Mouse (Mus musculus) hindbrain, postnatal 0 days (tissue): ENCODE data around the gene Efcab14. TPM values are rescaled to one million over a fixed set of nuclear protein-coding genes. Genes with fewer than 3 reads are reported as not detected.

Source experiments
- ATAC-seq: fragments of 200-750 bp; cut with Nextera tagmentation; 2 replicates; pipeline ENCODE4 v1.8.0; 2017; ENCODE audit warnings: mild to moderate bottlenecking, moderate TSS enrichment, moderate library complexity
- DNase-seq: peaks from one replicate; pipeline ENCODE4 v3.0.0-alpha.2; 2015; ENCODE audit warnings: low spot score
- H3K27ac ChIP-seq: fragments of 300-500 bp; sonication (generic); 2 replicates; pipeline ENCODE4 v1.5.1; 2014; ENCODE audit warnings: mild to moderate bottlenecking
- H3K27me3 ChIP-seq: fragments of 300-500 bp; sonication (generic); 2 replicates; pipeline ENCODE4 v1.6.1; 2014; ENCODE audit warnings: low read length, mixed read lengths; ENCODE audit not compliant: insufficient read depth
- H3K36me3 ChIP-seq: fragments of 300-500 bp; sonication (generic); 2 replicates; pipeline ENCODE4 v1.6.1; 2014; ENCODE audit warnings: low read length, mixed read lengths; ENCODE audit not compliant: insufficient read depth
- H3K4me1 ChIP-seq: fragments of 300-500 bp; sonication (generic); 2 replicates; pipeline ENCODE4 v1.6.1; 2014; ENCODE audit warnings: antibody characterized with exemption, low read length, mixed read lengths; ENCODE audit not compliant: insufficient read depth
- H3K4me2 ChIP-seq: fragments of 300-500 bp; sonication (generic); 2 replicates; pipeline ENCODE4 v1.6.1; 2014; ENCODE audit warnings: low read depth, mild to moderate bottlenecking, low read length, moderate library complexity, mixed read lengths
- H3K4me3 ChIP-seq: fragments of 300-500 bp; sonication (generic); 2 replicates; pipeline ENCODE4 v1.5.1; 2014; ENCODE audit warnings: low read length
- H3K9ac ChIP-seq: fragments of 300-500 bp; sonication (generic); replicated peaks from 2 replicates; pipeline ENCODE4 v1.6.1; 2014; ENCODE audit warnings: mild to moderate bottlenecking, low read length, moderate library complexity, mixed read lengths
- H3K9me3 ChIP-seq: fragments of 300-500 bp; sonication (generic); 2 replicates; pipeline ENCODE4 v1.6.1; 2016; ENCODE audit warnings: low read length, mixed read lengths
- CTCF ChIP-seq: IDR thresholded peaks from 2 replicates; pipeline ENCODE4 v1.5.1; 2016; ENCODE audit warnings: antibody characterized with exemption, control low read depth, low read depth
- WGBS: fragments of 180-500 bp; shearing (Covaris S2); extraction: QIAGEN DNeasy Blood & Tissue Kit; methylation state at CpG from one replicate; pipeline ENCODE4 v1.1.7; 2014; 5-methylcytosine and 5-hydroxymethylcytosine counted together
- polyA plus RNA-seq: library from polyadenylated mRNA; unstranded; fragments of >200 nt; fragmentation: Nextera tagmentation; extraction: Ambion mirVana; gene quantifications from 2 replicates; pipeline ENCODE4 v1.2.1, GENCODE M21; 2015
- total RNA-seq: library from RNA; depleted of rRNA; stranded (reverse); fragments of >200 nt; gene quantifications from 2 replicates; pipeline ENCODE4 v1.2.3, GENCODE M21; 2014

The Efcab14 gene
- total and polyA plus RNA-seq, 2 experiments from 2014 or later, result 17.0 to 20.5 TPM

DNA sequence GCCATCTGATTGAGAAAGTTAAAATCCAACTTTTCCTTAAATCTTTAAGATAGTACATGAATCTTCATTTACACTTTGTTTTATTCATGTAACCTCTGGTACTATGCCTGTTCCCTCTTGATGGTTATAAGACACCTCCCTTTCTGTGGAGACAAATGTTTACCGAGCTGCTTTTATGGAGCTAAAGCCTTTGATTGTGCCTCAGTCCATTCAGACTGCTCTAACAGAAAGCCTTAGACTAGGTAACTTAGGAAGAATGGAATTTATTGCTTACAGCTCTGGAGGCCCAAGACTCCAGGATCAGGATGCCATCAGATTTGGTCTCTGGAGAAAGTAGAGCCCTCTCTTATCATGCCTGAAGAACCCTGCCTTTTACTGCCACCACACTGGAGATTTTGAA is 10.6 kb downstream of the Efcab14 start:
- WGBS, result 74% methylated on average over 1 of the region's 1 CpGs
- DNase-seq, result no peak
- ATAC-seq, result no peak
- Histone ChIP-seq H3K36me3 (peaks cover 34% of the 10 kb centered on the region), H3K27ac (no peak overlapping the region), H3K27me3 (no peaks in the 10 kb centered on the region), H3K4me3 (no peak overlapping the region), H3K9ac (no peak overlapping the region), H3K4me2 (no peak overlapping the region), H3K9me3 (no peaks in the 10 kb centered on the region), H3K4me1 (no peaks in the 10 kb centered on the region)
- TF ChIP-seq CTCF, result no peak

DNA sequence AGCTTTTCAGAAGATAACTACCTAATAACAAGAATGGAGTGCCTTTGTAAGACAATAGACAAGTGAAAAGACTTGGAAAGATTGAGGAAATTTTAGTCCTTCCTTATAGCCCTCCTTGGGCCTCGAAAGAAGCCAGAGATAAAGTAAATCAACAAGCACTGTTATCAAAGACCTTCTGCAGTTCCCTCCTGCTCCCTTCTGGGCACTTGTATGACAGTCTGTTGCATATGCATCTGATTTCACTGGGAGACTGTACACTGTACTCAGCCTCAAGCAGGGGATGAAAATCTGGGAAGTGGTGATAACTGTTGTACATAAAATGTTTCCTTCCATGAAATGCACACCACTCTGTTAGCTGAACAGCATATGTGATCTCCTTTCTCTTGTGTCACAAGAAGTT is 11.8 kb downstream of the Efcab14 start:
- Histone ChIP-seq H3K4me3 (no peak overlapping the region), H3K36me3 (peaks cover 32% of the 10 kb centered on the region), H3K4me2 (no peak overlapping the region), H3K9me3 (no peaks in the 10 kb centered on the region), H3K27me3 (no peaks in the 10 kb centered on the region), H3K9ac (no peak overlapping the region), H3K27ac (no peak overlapping the region), H3K4me1 (no peaks in the 10 kb centered on the region)
- no peak for TF ChIP-seq CTCF
- no peak for DNase-seq
- whole genome bisulfite sequencing, result 86% methylated on average over 1 of the region's 1 CpGs
- ATAC-seq, result no peak

DNA sequence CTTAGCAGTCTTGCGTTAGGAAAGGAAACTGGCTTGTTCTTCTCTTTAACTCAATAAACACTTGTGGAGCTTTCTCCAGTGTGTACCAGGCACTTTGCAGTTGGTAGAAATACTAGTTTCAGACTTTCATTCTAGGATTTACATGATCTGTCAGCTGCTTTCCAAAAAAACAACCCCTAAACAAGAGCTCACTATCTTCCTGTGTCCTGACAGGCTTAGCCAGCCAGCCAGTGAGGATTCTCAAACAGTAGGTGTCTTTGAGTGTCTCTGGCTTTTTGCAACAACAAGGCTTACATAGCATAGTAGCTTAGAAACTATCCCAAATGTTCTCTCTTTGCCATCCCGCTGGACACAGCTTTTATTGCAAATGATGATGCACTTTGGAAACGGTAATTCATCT is 16.6 kb downstream of the Efcab14 start:
- no peaks in the 10 kb centered on the region for H3K27me3 ChIP-seq
- no peaks in the 10 kb centered on the region for H3K4me1 ChIP-seq
- H3K36me3 ChIP-seq, result peaks cover 24% of the 10 kb centered on the region
- no peak overlapping the region for H3K4me3 ChIP-seq
- no peak overlapping the region for H3K9ac ChIP-seq
- no peak for TF ChIP-seq CTCF
- ATAC-seq, result no peak
- no peak for DNase-seq
- H3K9me3 ChIP-seq, result no peaks in the 10 kb centered on the region
- WGBS, result 89% methylated on average over 3 of the region's 3 CpGs
- no peak overlapping the region for H3K27ac ChIP-seq
- no peak overlapping the region for H3K4me2 ChIP-seq

DNA sequence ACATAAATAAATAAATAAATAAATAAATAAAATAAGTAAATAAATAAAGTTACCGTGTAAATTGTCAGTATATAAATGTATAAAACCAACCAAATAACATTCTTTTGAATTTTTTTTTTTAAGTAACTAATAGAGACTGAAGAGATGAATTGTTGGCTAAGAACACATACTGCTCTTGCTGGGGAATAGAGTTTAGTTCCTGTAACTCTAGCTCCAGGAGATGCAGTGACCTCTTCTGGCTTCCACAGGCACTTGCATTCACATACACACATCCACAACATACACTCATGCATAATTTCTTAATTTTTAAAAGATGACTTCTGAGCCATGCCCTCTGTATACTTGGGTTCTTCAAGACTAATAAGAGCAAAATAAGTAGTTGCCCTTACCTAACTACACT is 17.3 kb downstream of the Efcab14 start:
- H3K4me3 ChIP-seq, result no peak overlapping the region
- DNase-seq (no peak), ATAC-seq (no peak)
- WGBS, result 96% methylated on average over 1 of the region's 1 CpGs
- H3K27ac ChIP-seq, result no peak overlapping the region
- no peak; the same call in 1 of the 2 replicates for TF ChIP-seq CTCF
- no peak overlapping the region for H3K9ac ChIP-seq
- peaks cover 21% of the 10 kb centered on the region; the same call in 1 of the 2 replicates for H3K36me3 ChIP-seq
- no peaks in the 10 kb centered on the region for H3K4me1 ChIP-seq
- H3K9me3 ChIP-seq, result no peaks in the 10 kb centered on the region
- H3K4me2 ChIP-seq, result no peak overlapping the region
- no peaks in the 10 kb centered on the region for H3K27me3 ChIP-seq

DNA sequence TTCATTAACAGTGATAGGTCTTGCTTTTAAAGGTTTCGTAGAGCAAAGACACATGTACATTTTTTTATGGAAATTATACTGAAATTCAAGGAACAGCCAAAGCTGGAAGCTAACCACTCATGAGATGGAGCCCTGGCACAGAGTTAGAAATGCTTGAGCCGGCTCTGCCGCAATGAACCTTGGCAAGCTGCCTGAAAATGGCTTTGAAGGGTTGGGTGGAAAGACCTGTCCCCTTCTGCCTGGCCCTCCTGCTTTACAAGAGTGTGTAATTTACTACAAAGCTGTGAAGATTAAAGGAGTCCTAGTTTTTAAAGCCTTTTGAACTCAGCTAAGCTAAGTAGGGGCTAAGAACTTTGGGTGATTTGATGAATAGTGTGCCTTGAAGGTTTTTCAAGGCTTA is 23.7 kb downstream of the Efcab14 start:
- peak; percentile 55 for DNase-seq
- Histone ChIP-seq H3K36me3 (peaks cover 30% of the 10 kb centered on the region), H3K4me2 (no peak overlapping the region), H3K4me1 (no peaks in the 10 kb centered on the region), H3K27ac (no peak overlapping the region), H3K4me3 (no peak overlapping the region), H3K27me3 (no peaks in the 10 kb centered on the region), H3K9ac (no peak overlapping the region), H3K9me3 (no peaks in the 10 kb centered on the region)
- TF ChIP-seq CTCF, result no peak
- ATAC-seq, result no peak
- WGBS, result 45% methylated on average over 3 of the region's 3 CpGs

DNA sequence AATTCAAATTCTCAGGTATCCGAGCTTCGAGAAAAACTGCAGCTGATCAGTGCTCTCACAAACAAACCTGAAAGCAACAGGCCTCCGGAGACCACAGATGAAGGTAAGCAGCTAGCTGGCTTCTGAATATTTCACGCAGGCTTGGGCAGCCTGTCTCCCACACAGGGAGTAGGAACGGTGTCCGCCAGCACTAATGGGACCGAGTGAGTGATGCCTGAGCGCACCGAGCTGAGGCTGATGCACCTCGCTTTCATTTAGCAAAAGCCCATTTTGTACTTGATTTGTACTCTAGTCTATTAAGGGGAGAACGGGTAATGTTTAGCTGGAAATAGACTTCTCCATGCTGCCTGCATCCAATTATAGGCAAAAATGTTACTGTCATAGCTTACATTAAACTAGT is 27.0 kb downstream of the Efcab14 start:
- Histone ChIP-seq H3K4me2 (no peak overlapping the region), H3K4me3 (no peak overlapping the region), H3K27me3 (no peaks in the 10 kb centered on the region), H3K27ac (no peak overlapping the region), H3K9me3 (no peaks in the 10 kb centered on the region), H3K9ac (no peak overlapping the region), H3K36me3 (peaks cover 36% of the 10 kb centered on the region), H3K4me1 (no peaks in the 10 kb centered on the region)
- no peak for DNase-seq
- no peak for TF ChIP-seq CTCF
- no peak for ATAC-seq
- WGBS, result 87% methylated on average over 11 of the region's 11 CpGs

DNA sequence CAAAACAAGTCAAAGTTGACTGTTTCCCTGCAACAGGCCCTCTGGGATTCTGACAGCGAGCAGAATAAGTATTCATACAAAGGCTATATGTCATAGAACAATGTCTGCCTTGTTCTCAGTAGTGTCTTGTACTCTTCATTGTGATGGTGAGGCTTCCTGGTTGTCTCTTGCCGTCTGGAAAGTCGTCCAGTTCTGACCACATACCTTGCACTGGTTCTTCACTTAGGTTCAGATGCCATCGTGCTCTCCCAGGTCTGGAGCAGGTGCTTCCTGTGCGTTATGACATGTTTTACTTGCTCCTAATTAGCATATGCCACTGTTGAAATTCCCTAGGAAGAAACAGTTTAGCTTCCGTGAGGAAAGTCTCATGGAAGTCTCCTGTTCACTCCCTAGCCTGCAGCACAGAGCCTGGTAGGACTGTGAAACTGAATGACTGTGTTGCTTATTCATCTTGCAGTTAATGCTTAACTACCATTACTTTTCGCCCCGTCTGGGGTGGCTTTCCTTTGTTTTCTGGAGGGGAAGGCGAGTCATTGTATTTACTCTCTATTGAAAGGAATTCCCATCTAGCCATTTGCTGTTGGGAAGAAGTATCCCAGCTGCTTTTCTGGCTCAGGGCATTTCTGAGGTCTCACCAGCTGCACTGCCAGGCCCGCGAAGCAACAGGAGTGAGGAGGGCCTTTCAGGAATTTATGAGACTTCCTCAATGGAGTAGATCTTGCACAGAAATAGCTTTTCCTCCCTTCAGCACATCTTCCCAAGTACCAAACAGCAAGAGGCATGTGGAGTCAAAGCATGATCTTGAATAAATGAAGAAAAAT is 30.3 kb downstream of the Efcab14 start:
- Histone ChIP-seq H3K4me2 (no peak overlapping the region), H3K4me1 (no peaks in the 10 kb centered on the region), H3K9ac (no peak overlapping the region), H3K4me3 (no peak overlapping the region), H3K9me3 (no peaks in the 10 kb centered on the region), H3K27ac (no peak overlapping the region), H3K36me3 (peaks cover 27% of the 10 kb centered on the region), H3K27me3 (no peaks in the 10 kb centered on the region)
- TF ChIP-seq CTCF, result no peak
- DNase-seq (no peak), ATAC-seq (no peak)
- 40% methylated on average over 11 of the region's 11 CpGs for WGBS
